ENCODE assay signal across 10 mouse cellular contexts in genomic region chr11:52335924-52336323, GRCm38 (mm10). TPM values are rescaled to one million over a fixed set of nuclear protein-coding genes. Genes with fewer than 3 reads are reported as not detected.
DNase-seq lines count a peak whose midpoint lies in the region; ATAC-seq and TF ChIP-seq lines count a peak whose summit lies in the region.
"Had no signal": no experiment of that assay in that cellular context is flagged by ENCODE, and none has a peak within 500 bp of the region (broad histone marks: within the 10 kb centered on the region; RNA-seq: fewer than 3 reads in every experiment).

No protein-coding gene starts in this region.

- no peaks in the 10 kb centered on the region for H3K79me2 ChIP-seq in CH12.LX (replicated peaks; ENCODE audit: control insufficient read depth, extremely low read depth, insufficient read depth, poor library complexity, severe bottlenecking)
- no peaks in the 10 kb centered on the region for H3K79me2 ChIP-seq in heart, adult 2 months (replicated peaks; ENCODE audit: control insufficient read depth, insufficient read depth, low read length)

- TF ChIP-seq EP300 in CH12.LX (IDR thresholded peaks at IDR 0.05; ENCODE audit: low read length): peak; percentile 39; the same call in 1 of the 2 replicates
- TF ChIP-seq EP300 in heart, adult 2 months (IDR thresholded peaks at IDR 0.05; ENCODE audit: insufficient read depth, low read depth, low read length): no peak

- in situ Hi-C loops in CH12.LX (cut with MboI; ENCODE audit: low pct_ligation_motif_present, low pct_unique_long_range_greater_than_20kb, low sequenced_read_pairs): no loop called here

- no peak for ATAC-seq in kidney, embryonic 14.5 days (ENCODE audit: low FRiP score, low TSS enrichment)
- no peak for ATAC-seq in monocyte, adult 5-6 weeks (replicated peaks; ENCODE audit: insufficient number of reproducible peaks, low FRiP score, low TSS enrichment, poor library complexity, severe bottlenecking)

- TF ChIP-seq RAD21 in CH12.LX (IDR thresholded peaks at IDR 0.05; ENCODE audit: low read depth, low read length): no peak

- no peak overlapping the region for H3K9ac ChIP-seq in kidney, embryonic 14.5 days (ENCODE audit: low read depth, low read length)
- H3K9ac ChIP-seq in CH12.LX (ENCODE audit: insufficient read depth, low read depth): no peak overlapping the region
- H3K9ac ChIP-seq in heart, adult 2 months (ENCODE audit: low read depth, low read length): no peak overlapping the region
- H3K9ac ChIP-seq: hindbrain, embryonic 14.5 days; limb, embryonic 15.5 days had no signal

- H3K4me1 ChIP-seq in kidney, embryonic 14.5 days (ENCODE audit: control insufficient read depth, insufficient read depth, low read length): peaks cover 11% of the 10 kb centered on the region; the same call in 1 of the 2 replicates
- peaks cover 9 to 46% of the 10 kb centered on the region in 2 experiments for H3K4me1 ChIP-seq in CH12.LX (ENCODE audit: control insufficient read depth in 1 of 2, insufficient read depth in 2 of 2)
- no peaks in the 10 kb centered on the region for H3K4me1 ChIP-seq in heart, adult 2 months (ENCODE audit: control insufficient read depth, insufficient read depth, low read length)
- H3K4me1 ChIP-seq in limb, embryonic 10.5 days: peaks cover 16% of the 10 kb centered on the region

- H3K4me2 ChIP-seq in kidney, embryonic 14.5 days (replicated peaks; ENCODE audit: low read depth, low read length): no peak overlapping the region
- no peak overlapping the region for H3K4me2 ChIP-seq in CH12.LX (ENCODE audit: insufficient read depth, low read depth, poor library complexity, severe bottlenecking)
- H3K4me2 ChIP-seq: hindbrain, embryonic 14.5 days; limb, embryonic 15.5 days had no signal

- dilution Hi-C loops in CH12.LX (cut with MboI; ENCODE audit: extremely low pct_ligation_motif_present, extremely low pct_unique_long_range_greater_than_20kb, low sequenced_read_pairs): no loop called here

- intact Hi-C loops in heart, adult 2 months (cut with DNase I): no loop called here

- TF ChIP-seq POLR2A in CH12.LX (IDR thresholded peaks at IDR 0.05; ENCODE audit: low read depth, low read length): no peak
- no peak for TF ChIP-seq POLR2A in heart, adult 2 months (IDR thresholded peaks at IDR 0.05; ENCODE audit: insufficient read depth, low read depth, low read length)

- no peak for TF ChIP-seq CTCF in CH12.LX (conservative IDR thresholded peaks at IDR 0.05 in 1 of 2, IDR thresholded peaks at IDR 0.05 in 1 of 2; ENCODE audit: low read depth in 2 of 2, low read length in 2 of 2)
- TF ChIP-seq CTCF in heart, adult 2 months (IDR thresholded peaks at IDR 0.05): no peak

- WGBS in kidney, embryonic 14.5 days: 54% methylated on average over 7 of the region's 7 CpGs
- 59% methylated on average over 7 of the region's 7 CpGs for WGBS in heart, adult 2 months
- WGBS in limb, embryonic 10.5 days: 80% methylated on average over 7 of the region's 7 CpGs

- H3K4me3 ChIP-seq in kidney, embryonic 14.5 days (ENCODE audit: low read length): no peak overlapping the region
- H3K4me3 ChIP-seq in CH12.LX (replicated peaks in 1 of 3; ENCODE audit: low read depth in 2 of 3, low read length in 2 of 3, poor library complexity in 1 of 3): no peak overlapping the region
- no peak overlapping the region for H3K4me3 ChIP-seq in heart, adult 2 months
- no peak overlapping the region for H3K4me3 ChIP-seq in limb, embryonic 10.5 days
- H3K4me3 ChIP-seq: limb, embryonic 15.5 days had no signal

- no peak for DNase-seq in kidney, postnatal 14 days
- peak; percentile 48 for DNase-seq in CH12.LX (ENCODE audit: extremely low read depth)
- DNase-seq in frontal cortex, adult 2 months (ENCODE audit: extremely low spot score in 1 of 2, low spot score in 1 of 2): peak; percentile 48 to 68
- peak; percentile 63 to 74 for DNase-seq in right cerebral cortex, postnatal 36 days (ENCODE audit: low spot score in 2 of 2)
- no peak for DNase-seq in heart, adult 2 months
- DNase-seq in limb, embryonic 10.5 days (ENCODE audit: low spot score): no peak

- no peaks in the 10 kb centered on the region for H3K36me3 ChIP-seq in kidney, embryonic 14.5 days (ENCODE audit: control insufficient read depth, insufficient read depth, low read length)
- no peaks in the 10 kb centered on the region for H3K36me3 ChIP-seq in CH12.LX (replicated peaks in 1 of 2; ENCODE audit: control insufficient read depth in 1 of 2, insufficient read depth in 1 of 2, low read length in 1 of 2)
- no peaks in the 10 kb centered on the region for H3K36me3 ChIP-seq in heart, adult 2 months (ENCODE audit: control insufficient read depth, insufficient read depth, low read length)
- no peaks in the 10 kb centered on the region for H3K36me3 ChIP-seq in limb, embryonic 10.5 days
- H3K36me3 ChIP-seq: limb, embryonic 15.5 days had no signal

- no peaks in the 10 kb centered on the region for H3K27me3 ChIP-seq in kidney, embryonic 14.5 days (ENCODE audit: control insufficient read depth, insufficient read depth, low read length)
- H3K27me3 ChIP-seq in CH12.LX (replicated peaks): no peaks in the 10 kb centered on the region
- no peaks in the 10 kb centered on the region for H3K27me3 ChIP-seq in heart, adult 2 months (ENCODE audit: control insufficient read depth, insufficient read depth, low read length)
- H3K27me3 ChIP-seq in limb, embryonic 10.5 days (ENCODE audit: low read depth, poor library complexity, severe bottlenecking): no peaks in the 10 kb centered on the region
- H3K27me3 ChIP-seq: limb, embryonic 15.5 days had no signal

- H3K27ac ChIP-seq in kidney, embryonic 14.5 days (ENCODE audit: low read depth, low read length): 0 out of 2 replicates have a peak overlapping the region, but pooled peaks have one; percentile 4
- H3K27ac ChIP-seq in CH12.LX (ENCODE audit: insufficient read depth, low read depth): no peak overlapping the region
- H3K27ac ChIP-seq in heart, adult 2 months: no peak overlapping the region
- no peak overlapping the region for H3K27ac ChIP-seq in limb, embryonic 10.5 days
- H3K27ac ChIP-seq: hindbrain, embryonic 14.5 days; limb, embryonic 15.5 days had no signal

- no peaks in the 10 kb centered on the region for H3K9me3 ChIP-seq in kidney, embryonic 14.5 days (ENCODE audit: control insufficient read depth, low read length)
- peaks cover 6% of the 10 kb centered on the region for H3K9me3 ChIP-seq in CH12.LX (replicated peaks; ENCODE audit: low read length)
- no peaks in the 10 kb centered on the region for H3K9me3 ChIP-seq in limb, embryonic 10.5 days (replicated peaks)
- H3K9me3 ChIP-seq: limb, embryonic 15.5 days had no signal

TF ChIP-seq in CH12.LX, 34 proteins besides CTCF, POLR2A, EP300 and RAD21:
- TF ChIP-seq SMC3 (IDR thresholded peaks at IDR 0.05; ENCODE audit: low read depth, low read length): no peak
- TF ChIP-seq MEF2A (IDR thresholded peaks at IDR 0.05; ENCODE audit: borderline replicate concordance, low read depth, low read length): no peak
- TF ChIP-seq IRF4 (IDR thresholded peaks at IDR 0.05; ENCODE audit: low read depth, low read length): 0 out of 2 replicates have a peak, but pooled peaks have one; percentile 34
- TF ChIP-seq KAT2A (IDR thresholded peaks at IDR 0.05; ENCODE audit: insufficient replicate concordance, low read length): no peak
- no peak for TF ChIP-seq E2F4 (IDR thresholded peaks at IDR 0.05; ENCODE audit: insufficient replicate concordance, low read depth, low read length)
- TF ChIP-seq CHD1 (IDR thresholded peaks at IDR 0.05; ENCODE audit: low read depth, low read length): no peak
- no peak for TF ChIP-seq PAX5 (IDR thresholded peaks at IDR 0.05; ENCODE audit: low read length)
- no peak for TF ChIP-seq HCFC1 (IDR thresholded peaks at IDR 0.05; ENCODE audit: low read depth, low read length)
- no peak for TF ChIP-seq POLR2AphosphoS2 (IDR thresholded peaks at IDR 0.05; ENCODE audit: low read depth, low read length)
- no peak for TF ChIP-seq RCOR1 (conservative IDR thresholded peaks at IDR 0.05; ENCODE audit: low read depth, low read length)
- TF ChIP-seq TBP (conservative IDR thresholded peaks at IDR 0.05; ENCODE audit: low read depth, low read length): 0 out of 2 replicates have a peak, but pooled peaks have one; percentile 36
- TF ChIP-seq ZMIZ1 (IDR thresholded peaks at IDR 0.05; ENCODE audit: low read depth, low read length): no peak
- TF ChIP-seq GABPA (IDR thresholded peaks at IDR 0.05; ENCODE audit: insufficient replicate concordance, low read depth, low read length): no peak
- TF ChIP-seq TCF12 (IDR thresholded peaks at IDR 0.05; ENCODE audit: low read depth, low read length): peak; percentile 37; the same call in 1 of the 2 replicates
- peak; percentile 41; the same call in 1 of the 2 replicates for TF ChIP-seq ETS1 (conservative IDR thresholded peaks at IDR 0.05; ENCODE audit: low read depth, low read length)
- TF ChIP-seq BHLHE40 (IDR thresholded peaks at IDR 0.05; ENCODE audit: low read depth, low read length): peak; percentile 67

RNA-seq across cellular contexts. Expression of gene Vdac1, which starts 24.7 kb away (rescaled TPM):
- 265 and 284 TPM in 2 replicates for polyA plus RNA-seq in kidney, embryonic 14.5 days (2014; fragmentation: Nextera tagmentation; extraction: Ambion mirVana)
- total RNA-seq in CH12.LX (2012; rRNA removed): 204 TPM in 2 replicates
- 266 and 289 TPM in 2 replicates for total RNA-seq in CH12.LX (2014; rRNA removed)
- 315 and 330 TPM in 2 replicates for polyA plus RNA-seq in CH12.LX (2012; ENCODE audit: insufficient read length, low read depth)
- 421 and 422 TPM in 2 replicates for polyA plus RNA-seq in frontal cortex, adult 2 months (2012; rRNA removed)
- total RNA-seq in monocyte, adult 5-6 weeks (2017): 58.8 to 66.7 TPM (median 64.5 TPM) in 3 replicates
- 1,000 to 10,000 TPM in 1 of 2 experiments, 100 to 1,000 TPM in 1; 987 to 1,141 TPM for total RNA-seq in heart, adult 2 months (2021)
- polyA plus RNA-seq in heart, adult 2 months (2012; rRNA removed): 422 and 713 TPM in 2 replicates
- 203 and 211 TPM in 2 replicates for polyA plus RNA-seq in limb, embryonic 10.5 days (2016; fragmentation: Nextera tagmentation; extraction: Ambion mirVana)

RNA-seq across cellular contexts. Expression of gene Tcf7, which starts 53.1 kb away (rescaled TPM):
- 18.1 and 27.5 TPM in 2 replicates for polyA plus RNA-seq in kidney, embryonic 14.5 days (2014; fragmentation: Nextera tagmentation; extraction: Ambion mirVana)
- 0.46 and 0.55 TPM in 2 replicates for total RNA-seq in CH12.LX (2012; rRNA removed)
- 0.77 and 0.85 TPM in 2 replicates for total RNA-seq in CH12.LX (2014; rRNA removed)
- polyA plus RNA-seq in CH12.LX (2012; ENCODE audit: insufficient read length, low read depth): 4.4 and 5.5 TPM in 2 replicates
- 8.5 and 9.1 TPM in 2 replicates for polyA plus RNA-seq in frontal cortex, adult 2 months (2012; rRNA removed)
- total RNA-seq in monocyte, adult 5-6 weeks (2017): 3.4 to 17.2 TPM (median 3.9 TPM) in 3 replicates
- under 1 TPM; 0.73 to 0.96 TPM for total RNA-seq in heart, adult 2 months (2021)
- 2.3 and 3.1 TPM in 2 replicates for polyA plus RNA-seq in heart, adult 2 months (2012; rRNA removed)
- 24.4 and 41.7 TPM in 2 replicates for polyA plus RNA-seq in limb, embryonic 10.5 days (2016; fragmentation: Nextera tagmentation; extraction: Ambion mirVana)

Comparison
In these comparisons a context has a peak if more than half of its experiments do, and no peak if none do; other contexts are left out.
1. DNase-seq: peak in CH12.LX (single experiment), frontal cortex, adult 2 months (2 of 2) and right cerebral cortex, postnatal 36 days (2 of 2); none in kidney, postnatal 14 days (single experiment), heart, adult 2 months (0 of 2) and limb, embryonic 10.5 days (single experiment).